Mouse (Mus musculus): ENCODE results near the gene Rlf.
"Not testable (repeated sequence)": the region's sequence is repeated elsewhere in the genome, so short reads cannot be mapped to it uniquely, and the experiment has no call there.

Rlf gene

DNA sequence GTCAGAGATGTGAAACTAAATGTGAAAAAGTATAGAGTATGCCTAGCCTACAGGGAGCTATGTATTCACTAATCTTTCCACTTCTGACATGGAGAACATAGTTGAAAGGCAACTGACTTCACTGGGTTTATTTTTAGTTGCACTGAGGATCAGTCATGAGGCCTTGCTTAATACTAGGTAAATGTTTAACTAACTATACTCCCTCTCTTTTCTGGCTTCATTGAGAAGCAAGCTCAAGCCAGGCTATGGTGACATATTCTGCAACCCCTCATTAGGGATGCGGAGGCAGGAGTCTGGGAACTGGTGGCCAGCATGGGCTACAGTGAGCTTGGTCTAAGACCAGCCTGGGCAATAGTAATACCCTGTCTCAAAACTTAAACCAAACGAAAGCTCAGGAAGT lies 47.2 kb downstream of the Rlf start:
- DNase-seq (ENCODE audit: low read depth in 2 of 2, low spot score in 2 of 2), result no peak

DNA sequence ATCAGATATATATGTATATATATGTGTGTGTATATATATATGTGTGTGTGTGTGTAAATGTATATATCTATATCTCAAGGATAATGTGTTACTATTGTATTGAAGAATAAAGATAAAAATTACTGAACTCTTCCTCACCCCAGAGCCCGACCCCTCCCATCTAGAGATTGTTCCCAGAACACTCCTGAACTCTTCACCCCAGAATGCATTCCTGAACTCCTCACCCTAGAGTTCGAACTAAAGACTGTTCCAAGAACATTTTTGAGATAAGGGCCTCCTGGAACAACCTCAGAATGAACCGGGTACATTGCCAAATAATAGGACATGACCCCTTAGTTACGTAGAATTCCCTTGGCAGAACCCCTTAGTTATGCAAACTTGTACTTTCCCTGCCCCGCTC lies 48.2 kb downstream of the Rlf start:
- DNase-seq (ENCODE audit: low read depth in 2 of 2, low spot score in 2 of 2), result not testable (repeated sequence)

GRCm38 (mm10) chr4:121163501-121164030 lies 51.3 kb downstream of the Rlf start:
- DNase-seq (ENCODE audit: low read depth in 2 of 2, low spot score in 2 of 2), result no peak

DNA sequence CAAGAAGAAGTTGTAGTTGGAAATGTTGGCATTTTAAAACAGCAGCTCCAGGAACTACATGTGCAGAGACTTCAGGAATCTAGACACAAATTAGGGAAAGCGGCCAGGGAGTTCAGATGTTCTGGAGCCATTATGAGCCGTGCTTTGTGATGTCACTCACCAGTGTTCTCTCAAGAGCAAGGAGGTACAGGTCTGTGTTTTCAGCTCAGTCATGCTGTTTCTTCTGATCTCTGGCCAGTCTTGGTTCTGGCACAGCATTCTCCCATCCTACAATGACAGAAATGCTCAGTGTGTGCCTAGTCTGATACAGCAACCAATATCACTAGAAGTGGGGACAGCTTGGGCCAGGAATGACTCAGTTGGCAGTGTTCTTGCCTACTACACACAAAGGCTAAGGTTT lies 105.8 kb downstream of the Rlf start, which contains the start of gene Tmco2:
Gene Tmco2 (minus strand): TSS at position 101 of the 400 bp plus-strand sequence.
- DNase-seq (ENCODE audit: low read depth in 2 of 2, low spot score in 2 of 2), result no peak

DNA sequence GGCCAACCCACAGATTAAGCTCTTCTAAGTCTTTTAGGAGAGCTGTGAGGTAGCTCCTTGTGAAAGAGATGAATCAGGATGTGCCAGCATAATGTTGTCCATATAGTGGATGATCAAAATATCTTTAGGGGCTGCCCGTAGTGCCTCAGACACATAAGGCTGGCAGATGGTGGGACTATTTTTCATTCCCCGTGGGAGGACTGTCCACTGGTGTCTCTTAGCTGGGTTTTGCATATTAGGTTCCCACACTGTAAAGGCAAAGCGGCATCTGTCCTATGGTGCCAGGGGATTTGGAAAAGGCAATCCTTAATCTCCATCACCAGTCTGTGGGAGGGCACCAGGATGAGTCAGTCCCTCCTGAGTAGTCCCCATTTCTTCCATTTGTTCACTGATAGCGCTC lies 111.6 kb downstream of the Rlf start:
- DNase-seq (ENCODE audit: low read depth in 2 of 2, low spot score in 2 of 2), result no peak

DNA sequence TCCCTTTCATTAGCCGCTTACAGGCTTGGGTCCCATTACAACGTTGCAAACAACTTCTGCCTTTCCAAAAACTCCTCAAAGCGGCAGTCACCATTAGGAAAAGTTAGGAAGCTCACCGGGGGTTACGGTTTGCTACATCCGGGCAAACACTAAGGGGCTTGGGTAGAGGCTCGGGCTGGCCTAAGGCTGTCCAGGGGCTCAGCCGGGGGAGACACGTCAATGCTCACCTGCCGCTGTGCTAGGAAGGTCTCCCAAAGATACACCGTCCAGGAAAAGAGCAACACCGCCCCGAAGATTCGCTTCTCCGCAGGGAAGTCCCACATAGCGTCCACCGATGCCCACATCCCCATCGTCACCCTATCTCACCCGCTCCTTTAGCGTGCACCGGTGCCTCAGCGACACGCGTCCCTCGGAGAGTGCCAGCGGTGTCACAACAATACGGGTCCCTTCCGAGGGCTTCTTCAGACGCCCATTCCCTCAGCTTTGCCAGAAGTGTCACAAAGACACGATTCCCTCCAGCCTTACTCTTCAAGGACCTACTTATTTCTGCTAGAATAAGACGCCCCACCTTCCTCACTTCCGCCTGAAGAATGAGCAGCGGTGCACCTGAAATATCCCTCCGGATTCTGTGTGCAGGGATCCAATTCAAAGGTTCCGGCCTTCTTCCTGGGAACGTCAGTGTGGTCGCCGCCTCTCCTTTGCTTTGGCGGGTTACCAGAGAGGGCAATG lies 117.1 kb downstream of the Rlf start, which contains the start of gene Zmpste24:
Gene Zmpste24 (minus strand): TSS at position 592 of the 729 bp plus-strand sequence.
- DNase-seq (ENCODE audit: low read depth in 2 of 2, low spot score in 2 of 2), result peak; percentile 80 to 86

All from CD8-positive naive resting alpha-beta T cell, adult 2 months (primary cell).